Mouse (Mus musculus) myocyte (in vitro differentiated cells): ENCODE measurements around the gene Ppfibp1.

ENCODE experiments used
- E2F4 ChIP-seq: IDR thresholded peaks from one replicate; pipeline ENCODE4 v1.6.1; 2011; ENCODE audit warnings: mild to moderate bottlenecking, control low read depth, moderate library complexity; ENCODE audit not compliant: insufficient read depth
- MYOD1 ChIP-seq, 3 experiments: IDR thresholded peaks; one replicate each; pipeline ENCODE4 v1.6.1; 2011; ENCODE audit warnings: control low read depth in 2 of 3, low read depth in 2 of 3, mild to moderate bottlenecking in 2 of 3, moderate library complexity in 1 of 3; ENCODE audit not compliant: insufficient read length in 2 of 3, control insufficient read depth in 1 of 3
- MYOG ChIP-seq, 3 experiments: IDR thresholded peaks; one replicate each; pipeline ENCODE4 v1.6.1; 2011; ENCODE audit warnings: control low read depth in 2 of 3, low read depth in 2 of 3, mild to moderate bottlenecking in 2 of 3; ENCODE audit not compliant: insufficient read length in 2 of 3, control insufficient read depth in 1 of 3, insufficient read depth in 1 of 3
- POLR2A ChIP-seq: IDR thresholded peaks from one replicate; pipeline ENCODE4 v1.6.1; 2011; ENCODE audit warnings: low read depth, mild to moderate bottlenecking, control low read depth, moderate library complexity; ENCODE audit not compliant: insufficient read length
- REST ChIP-seq: IDR thresholded peaks from one replicate; pipeline ENCODE4 v1.6.1; 2011; ENCODE audit warnings: mild to moderate bottlenecking, control low read depth, moderate library complexity; ENCODE audit not compliant: insufficient read depth, insufficient read length
- USF1 ChIP-seq: IDR thresholded peaks from one replicate; pipeline ENCODE4 v1.6.1; 2011; ENCODE audit warnings: low read depth, mild to moderate bottlenecking, control low read depth, moderate library complexity

- no peak for TF ChIP-seq POLR2A
- no peak for TF ChIP-seq MYOG (IDR thresholded peaks at IDR 0.05; ENCODE audit: control insufficient read depth in 1 of 3, insufficient read depth in 1 of 3, insufficient read length in 2 of 3, low read depth in 2 of 3)
- TF ChIP-seq E2F4 = no peak
- TF ChIP-seq REST = no peak
- TF ChIP-seq USF1 = no peak
- TF ChIP-seq MYOD1 (IDR thresholded peaks at IDR 0.05; ENCODE audit: control insufficient read depth in 1 of 3, insufficient read length in 2 of 3, low read depth in 2 of 3) = no peak
These were observed 108.7 kb downstream of the Ppfibp1 start for GRCm38 (mm10) chr6:146997006-146997405.
